Mouse (Mus musculus) T-helper 1 cell (primary cell): ENCODE measurements around the gene Ptp4a2.

Source experiments
- in situ Hi-C: fragments of 300-600 bp; cut with MboI, MseI; formaldehyde crosslinking; loops from one replicate; pipeline ENCODE4 v1.15.1; 2025; ENCODE audit warnings: high pct_unique_total_duplicates

The Ptp4a2 gene

DNA sequence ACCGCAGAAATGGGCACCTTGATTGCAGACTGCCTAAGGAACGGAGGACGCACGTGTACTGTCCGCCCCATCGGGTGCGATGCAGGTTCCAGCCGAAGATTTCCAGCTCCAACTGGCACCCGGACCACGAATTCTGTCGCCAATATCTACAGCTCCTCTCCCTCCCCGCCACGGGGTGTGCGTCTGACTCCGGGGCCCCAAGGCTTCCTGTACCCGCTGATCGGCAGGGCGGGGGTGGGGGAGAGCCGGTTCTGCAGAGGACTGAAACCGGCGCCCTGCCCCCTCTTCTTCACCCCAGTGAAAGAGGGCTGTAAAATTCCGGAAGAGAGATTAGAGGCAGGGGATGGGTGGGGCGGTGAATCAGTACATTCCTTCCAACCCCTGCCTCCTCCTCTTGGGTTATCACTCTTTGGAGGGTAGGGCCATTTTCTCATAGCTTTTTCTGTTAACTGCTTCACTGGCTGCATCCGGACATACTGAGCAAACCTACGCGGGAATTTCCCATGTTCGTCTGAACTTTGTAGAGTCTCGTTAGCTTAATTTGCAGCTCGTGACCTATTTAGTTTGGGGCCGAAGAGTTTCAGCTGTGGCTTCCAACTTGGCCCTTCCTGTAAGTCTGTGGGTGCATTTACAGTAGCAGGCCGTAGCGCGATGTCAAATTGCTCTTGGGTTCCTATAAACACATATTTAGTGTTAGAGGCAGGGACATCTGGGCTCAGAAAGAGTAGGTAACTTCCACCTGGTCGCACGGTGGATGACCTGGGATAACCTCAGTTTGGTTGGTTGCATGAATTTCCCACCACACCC, at the start of gene Ptp4a2:
Gene Ptp4a2 (plus strand): TSS at position 422 of the 807 bp plus-strand sequence.
- in situ Hi-C loops = loop anchor here (10.0 kb wide), 1 partner anchor 246 kb away; no protein-coding TSS in a partner anchor

DNA sequence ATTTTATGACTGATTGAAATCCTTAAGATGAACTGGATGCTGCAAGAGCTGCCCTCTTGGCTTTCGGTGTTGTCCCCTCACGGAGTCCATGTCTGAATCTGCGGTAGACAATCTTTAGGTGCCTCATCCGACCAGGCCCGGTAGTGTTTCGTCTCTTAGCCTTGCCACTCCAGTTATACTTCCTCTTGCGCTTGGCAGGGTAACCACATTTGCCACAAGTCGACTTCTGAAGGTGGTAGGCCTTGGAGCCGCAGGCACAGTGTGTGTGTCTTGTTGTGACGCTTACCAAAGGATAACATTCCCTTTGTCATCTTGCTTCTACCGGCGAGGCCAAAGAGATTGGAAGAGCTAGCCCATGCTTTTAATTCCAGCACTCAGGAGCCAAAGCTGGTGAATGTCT, 49.4 kb upstream of the Ptp4a2 start:
- in situ Hi-C loops = loop anchor here (25.0 kb wide), 1 partner anchor 1151 kb away; the partner anchor contains the start of gene Laptm5

DNA sequence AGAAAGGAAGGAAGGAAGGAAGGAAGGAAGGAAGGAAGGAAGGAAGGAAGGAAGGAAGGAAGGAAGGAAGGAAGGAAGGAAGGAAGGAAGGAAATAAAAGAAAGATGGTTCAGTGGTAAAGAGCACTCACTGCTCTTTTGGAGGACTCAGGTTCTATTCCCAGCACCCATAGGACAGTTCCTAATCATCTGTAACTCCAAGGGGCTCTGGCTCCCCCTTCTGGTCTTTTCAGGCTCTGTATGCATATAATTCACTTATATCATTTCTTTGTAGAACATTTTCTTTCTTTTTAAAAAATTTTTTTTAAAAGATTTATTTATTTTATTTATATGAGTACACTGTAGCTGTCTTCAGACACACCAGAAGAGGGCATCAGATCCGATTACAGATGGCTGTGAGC, 48.5 kb upstream of the Ptp4a2 start:
- in situ Hi-C loops = loop anchor here (25.0 kb wide), 1 partner anchor 1150 kb away; the partner anchor contains the start of gene Laptm5

DNA sequence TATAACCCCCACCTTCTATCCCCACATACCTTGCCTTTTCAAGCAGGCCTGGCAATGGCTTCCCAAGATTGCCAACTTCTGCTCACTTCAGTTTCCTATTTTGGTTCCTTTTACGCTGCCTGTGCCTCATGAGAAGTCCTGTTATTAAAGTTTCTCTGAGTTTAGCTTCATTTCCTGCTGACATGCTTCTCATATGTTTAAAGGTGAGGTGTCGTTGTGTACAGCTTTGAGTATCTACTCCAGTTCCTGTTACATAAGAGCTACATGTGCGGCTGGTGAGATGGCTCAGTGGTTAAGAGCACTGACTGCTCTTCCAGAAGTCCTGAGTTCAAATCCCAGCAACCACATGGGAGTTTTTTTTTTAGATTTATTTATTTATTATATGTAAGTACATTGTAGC, 45.7 kb upstream of the Ptp4a2 start:
- in situ Hi-C loops = loop anchor here (25.0 kb wide), 1 partner anchor 1147 kb away; the partner anchor contains the start of gene Laptm5

DNA sequence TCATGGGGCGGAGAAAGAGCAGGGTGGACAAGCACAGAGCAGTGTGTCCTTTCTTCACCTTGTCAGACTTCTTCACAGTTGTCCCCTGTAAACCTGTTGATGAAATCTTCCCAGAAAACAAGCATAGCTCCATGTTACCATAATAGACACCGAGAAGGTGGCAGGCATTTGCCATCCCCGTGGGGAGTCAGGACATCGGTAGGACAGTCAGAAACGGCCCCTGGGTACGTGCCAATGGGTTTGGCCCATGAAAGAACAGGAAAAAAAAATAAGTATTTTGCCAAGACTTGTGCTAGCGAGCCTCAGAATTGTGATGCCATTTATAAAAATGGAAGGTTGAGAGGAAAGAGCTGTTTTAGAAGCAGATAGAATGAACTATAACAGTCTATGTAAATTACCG, 43.2 kb upstream of the Ptp4a2 start:
- in situ Hi-C loops = loop anchor here (25.0 kb wide), 1 partner anchor 1145 kb away; the partner anchor contains the start of gene Laptm5

DNA sequence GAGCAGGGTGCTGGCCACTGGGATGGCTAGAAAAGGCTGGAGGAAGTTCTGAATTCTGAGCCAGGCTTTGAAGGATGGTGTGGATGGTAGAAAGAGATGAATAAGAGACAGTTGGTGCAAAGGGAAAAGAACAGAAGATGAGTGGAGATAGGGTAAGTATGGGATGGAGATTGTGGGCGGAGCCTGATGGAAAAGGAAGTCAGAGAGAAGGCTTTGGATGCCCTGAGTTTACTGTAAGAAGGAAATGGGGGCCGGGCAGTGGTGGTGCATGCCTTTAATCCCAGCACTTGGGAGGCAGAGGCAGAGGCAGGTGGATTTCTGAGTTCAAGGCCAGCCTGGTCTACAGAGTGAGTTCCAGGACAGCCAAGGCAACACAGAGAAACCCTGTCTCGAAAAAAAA, 42.3 kb upstream of the Ptp4a2 start:
- in situ Hi-C loops = loop anchor here (25.0 kb wide), 1 partner anchor 1144 kb away; the partner anchor contains the start of gene Laptm5

DNA sequence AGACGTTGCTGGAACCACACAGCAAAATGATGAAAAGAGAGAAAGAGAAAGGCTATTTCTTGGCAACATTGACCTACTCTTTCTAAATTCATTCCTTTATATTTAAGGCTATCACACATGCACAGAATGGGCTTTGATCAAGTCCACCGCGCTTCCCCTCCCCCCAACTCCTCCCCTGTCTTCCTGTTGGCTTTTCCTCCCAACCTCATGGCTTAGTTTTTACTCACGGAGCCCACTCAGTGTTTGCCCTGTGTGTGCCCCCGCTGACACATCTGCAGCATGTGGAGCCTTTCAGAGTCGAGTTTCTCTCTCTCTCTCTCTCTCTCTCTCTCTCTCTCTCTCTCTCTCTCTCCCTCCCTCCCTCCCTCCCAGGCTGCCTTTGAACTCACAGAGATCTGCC, 40.4 kb upstream of the Ptp4a2 start:
- in situ Hi-C loops = loop anchor here (10.0 to 25.0 kb wide), 3 partner anchors 66 to 1142 kb away; partner anchors contain the start of gene Laptm5

DNA sequence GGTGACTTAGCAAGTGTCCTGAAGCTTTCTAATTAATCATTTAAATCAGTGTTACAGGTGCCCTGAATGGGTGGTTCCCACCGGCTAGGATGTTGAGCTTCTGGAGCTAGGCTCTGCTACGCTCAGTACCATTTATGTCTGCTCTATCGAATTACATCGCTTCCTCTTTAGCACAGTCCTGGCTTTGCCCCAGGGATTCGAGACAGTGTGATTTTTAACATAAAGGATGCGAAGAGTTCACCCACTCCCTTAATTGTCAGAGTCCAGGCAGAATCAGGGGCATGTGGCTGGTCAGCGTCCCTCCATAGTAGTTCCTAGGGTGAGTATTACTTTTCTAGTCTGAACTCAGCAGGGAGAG, 39.7 kb upstream of the Ptp4a2 start:
- in situ Hi-C loops = loop anchor here (10.0 to 25.0 kb wide), 3 partner anchors 66 to 1141 kb away; partner anchors contain the start of gene Laptm5

DNA sequence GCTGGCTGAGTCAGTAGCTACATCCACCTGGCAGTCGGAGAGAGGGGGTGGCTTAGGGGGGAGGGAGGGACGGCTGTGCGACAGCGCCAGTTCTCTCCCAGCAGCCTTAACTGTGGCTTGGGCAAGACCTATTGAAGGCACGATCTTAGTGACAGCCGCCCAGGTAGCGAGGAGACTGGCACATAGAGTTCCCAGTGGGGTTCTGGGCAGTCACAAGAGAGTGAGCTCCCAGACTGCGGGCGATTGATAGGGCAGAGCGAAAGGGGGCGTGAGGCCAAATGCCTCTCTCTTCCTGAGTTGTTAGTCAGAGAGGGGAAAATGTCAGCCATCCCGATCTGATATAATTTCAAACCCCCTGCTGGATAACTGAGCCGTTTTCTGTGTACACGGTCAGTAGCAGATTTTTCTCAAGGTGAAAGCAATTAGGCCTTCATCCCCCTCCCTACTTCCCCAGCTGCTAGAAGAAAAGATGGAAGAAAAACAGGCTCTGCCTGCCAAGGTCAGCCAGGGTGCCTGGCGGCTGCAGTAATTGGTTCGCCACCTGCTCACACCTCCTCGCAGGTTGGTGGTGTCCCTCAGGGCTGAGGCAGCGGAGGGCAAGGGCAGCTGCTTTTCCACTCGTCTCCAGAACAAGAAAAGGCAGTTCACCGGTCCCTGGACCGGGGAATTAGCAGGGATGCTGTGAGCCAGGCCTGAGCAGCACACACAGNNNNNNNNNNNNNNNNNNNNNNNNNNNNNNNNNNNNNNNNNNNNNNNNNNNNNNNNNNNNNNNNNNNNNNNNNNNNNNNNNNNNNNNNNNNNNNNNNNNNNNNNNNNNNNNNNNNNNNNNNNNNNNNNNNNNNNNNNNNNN, 39.1 kb upstream of the Ptp4a2 start:
- in situ Hi-C loops = loop anchor here (10.0 to 25.0 kb wide), 3 partner anchors 67 to 1140 kb away; partner anchors contain the start of gene Laptm5

DNA sequence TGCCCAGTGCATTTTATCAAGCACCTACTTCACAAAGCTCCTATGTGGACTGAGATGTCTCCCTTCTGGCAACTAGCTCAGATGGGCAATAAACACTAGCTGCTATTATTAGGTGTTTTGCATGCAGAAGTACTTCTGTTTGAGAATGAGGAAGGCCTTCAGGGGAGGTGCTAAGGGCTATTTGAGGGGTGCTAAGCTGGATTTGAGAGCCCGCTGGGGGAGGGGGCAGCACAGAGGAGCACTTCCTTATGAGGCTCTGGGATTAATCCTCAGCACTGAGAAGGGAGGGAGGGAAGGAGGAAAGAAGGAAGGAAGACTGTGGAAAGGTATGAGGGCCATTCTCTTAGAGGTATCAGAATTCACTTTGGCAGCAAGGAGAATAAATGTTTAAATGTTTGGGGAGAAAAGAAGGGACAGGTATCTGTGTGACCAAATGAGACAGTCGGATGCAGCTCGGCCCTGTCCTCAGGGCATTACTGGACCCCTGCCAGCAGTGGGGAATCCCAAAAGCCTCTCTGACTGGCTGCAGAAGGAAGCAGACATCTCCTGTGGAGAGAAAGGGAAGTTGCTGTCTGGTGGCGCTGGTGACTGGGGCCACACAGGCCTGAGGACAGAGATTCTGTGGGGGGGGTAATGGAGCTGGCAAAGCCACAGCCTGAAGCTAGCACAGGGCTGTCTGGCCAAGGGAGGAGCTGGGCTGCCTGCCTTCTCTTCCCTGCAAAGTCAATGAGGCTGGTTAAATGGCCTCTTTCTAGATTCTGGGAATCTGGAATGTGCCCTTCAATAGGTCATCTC, 28.9 kb upstream of the Ptp4a2 start:
- in situ Hi-C loops = loop anchor here (5.0 to 10.0 kb wide), 2 partner anchors 73 to 140 kb away; no protein-coding TSS in a partner anchor

DNA sequence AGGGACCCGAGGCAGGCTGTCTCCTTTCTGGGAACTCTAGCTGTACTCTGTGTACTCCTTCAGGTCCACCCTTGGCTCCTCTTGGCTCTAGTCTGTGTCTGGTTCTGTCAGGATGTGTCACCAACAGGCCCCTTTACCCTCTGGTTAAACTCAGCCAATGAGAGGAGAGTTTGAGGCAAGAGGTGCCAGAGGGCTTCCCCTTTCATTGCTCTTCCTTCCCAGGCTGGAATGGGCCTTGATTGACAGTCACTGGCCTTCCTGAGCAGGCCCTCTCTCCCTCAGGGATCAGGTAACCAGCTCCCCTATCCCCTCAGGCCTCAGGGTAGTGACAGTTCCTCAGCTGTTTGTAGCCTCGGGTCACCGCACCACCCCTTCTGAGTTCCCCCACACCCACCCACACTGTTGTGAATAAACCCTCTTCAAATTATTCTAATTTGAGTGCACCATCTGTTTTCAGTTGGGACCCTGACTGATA, 28.1 kb upstream of the Ptp4a2 start:
- in situ Hi-C loops = loop anchor here (5.0 to 10.0 kb wide), 2 partner anchors 72 to 139 kb away; no protein-coding TSS in a partner anchor

DNA sequence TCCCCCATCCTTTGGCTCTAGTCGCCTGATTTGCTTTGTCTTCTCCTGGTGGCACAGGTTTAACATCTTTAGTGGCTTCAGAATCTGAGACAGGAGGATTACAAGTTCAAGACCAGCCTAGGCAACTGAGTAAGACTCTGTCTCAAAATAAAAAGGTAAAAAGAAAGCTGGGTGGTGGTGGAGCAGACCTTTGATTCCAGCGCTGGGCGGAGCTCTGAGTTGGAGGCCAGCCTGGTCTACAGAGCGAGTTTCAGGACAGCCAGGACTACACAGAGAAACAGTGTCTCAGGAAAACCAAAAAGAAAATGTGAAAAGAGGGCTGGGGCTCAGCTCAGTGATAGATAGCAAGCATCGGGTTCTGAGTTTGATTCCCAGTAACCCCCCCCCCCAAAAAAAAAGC, 27.5 kb upstream of the Ptp4a2 start:
- in situ Hi-C loops = loop anchor here (5.0 to 10.0 kb wide), 2 partner anchors 71 to 139 kb away; no protein-coding TSS in a partner anchor

DNA sequence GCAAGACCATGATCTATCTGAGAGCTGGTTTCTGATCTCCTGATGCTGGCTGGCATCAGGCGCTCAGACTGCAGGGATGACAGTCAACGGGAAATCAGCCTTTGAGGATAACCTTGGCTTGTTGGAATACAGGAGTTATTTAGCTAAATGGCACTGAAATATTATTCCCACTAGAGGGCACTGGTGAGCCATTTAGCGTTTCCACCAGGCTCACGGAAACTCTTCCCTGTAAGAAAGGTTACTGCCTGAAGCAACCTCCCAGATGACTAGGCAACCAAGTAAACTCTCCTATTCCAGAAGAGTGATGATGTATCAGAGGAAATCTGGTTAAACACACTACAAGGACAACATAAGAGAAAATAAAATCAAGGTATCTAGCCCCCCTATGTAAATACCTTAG, 25.8 kb upstream of the Ptp4a2 start:
- in situ Hi-C loops = loop anchor here (10.0 kb wide), 1 partner anchor 70 kb away; no protein-coding TSS in a partner anchor

DNA sequence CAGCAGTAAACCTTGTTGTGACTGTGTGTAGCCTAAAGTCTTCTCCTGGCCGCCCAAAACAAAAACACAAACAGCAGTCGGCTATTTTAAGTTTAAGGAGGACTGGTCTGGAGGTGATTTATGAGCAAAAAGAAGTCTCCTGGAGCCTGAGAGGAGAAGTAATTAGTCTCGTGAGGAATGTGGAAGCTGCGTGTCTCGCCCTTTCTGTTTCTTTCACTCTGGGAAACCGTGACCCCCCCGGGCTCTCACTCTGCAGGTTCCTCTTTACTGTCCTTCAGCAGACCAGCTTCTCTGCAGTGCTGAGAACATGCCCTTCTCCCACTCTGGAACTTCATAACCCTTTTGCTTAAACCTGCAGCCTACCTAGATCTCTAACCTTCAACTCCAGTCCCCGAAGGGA, 22.3 kb upstream of the Ptp4a2 start:
- in situ Hi-C loops = loop anchor here (10.0 kb wide), 1 partner anchor 66 kb away; no protein-coding TSS in a partner anchor

DNA sequence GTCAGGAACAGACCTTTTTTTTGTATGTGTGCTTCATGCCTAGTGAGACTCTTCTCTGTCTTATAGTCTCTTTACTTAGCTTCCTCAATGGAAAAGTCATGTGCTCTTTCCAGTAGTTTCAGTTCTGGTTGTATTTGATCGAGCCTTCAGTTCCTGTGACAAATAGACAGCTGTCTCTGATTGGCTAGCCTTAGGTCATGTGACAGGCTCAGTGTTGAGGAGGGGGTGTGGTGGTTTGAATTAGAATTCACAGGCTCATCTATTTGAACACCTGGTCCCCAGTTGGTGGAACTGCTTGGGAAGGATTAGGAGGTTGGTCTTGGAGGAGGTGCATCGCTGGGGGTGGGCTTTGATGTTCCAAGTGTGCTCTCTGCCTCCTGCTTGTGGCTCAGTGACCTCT, 21.4 kb upstream of the Ptp4a2 start:
- in situ Hi-C loops = loop anchor here (5.0 to 10.0 kb wide), 2 partner anchors 38 to 65 kb away; no protein-coding TSS in a partner anchor

DNA sequence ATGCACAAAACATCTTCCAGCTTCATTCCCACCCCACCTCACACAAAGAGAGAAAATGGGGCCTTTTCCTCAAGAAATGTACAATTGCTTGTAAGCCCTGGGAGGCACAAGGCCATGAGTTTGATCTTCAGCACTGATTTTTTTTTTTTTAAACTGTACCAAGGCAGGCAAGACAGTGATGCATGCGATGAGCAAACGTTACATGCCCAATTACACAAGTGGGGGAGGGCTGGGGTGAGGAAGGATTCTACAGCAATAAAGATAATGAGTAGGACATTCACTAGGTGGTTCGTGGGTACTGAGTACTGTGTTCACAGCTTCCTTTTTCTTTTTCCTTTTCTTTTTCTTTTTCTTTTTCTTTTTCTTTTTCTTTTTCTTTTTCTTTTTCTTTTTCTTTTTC, 20.5 kb upstream of the Ptp4a2 start:
- in situ Hi-C loops = loop anchor here (5.0 kb wide), 1 partner anchor 37 kb away; no protein-coding TSS in a partner anchor

DNA sequence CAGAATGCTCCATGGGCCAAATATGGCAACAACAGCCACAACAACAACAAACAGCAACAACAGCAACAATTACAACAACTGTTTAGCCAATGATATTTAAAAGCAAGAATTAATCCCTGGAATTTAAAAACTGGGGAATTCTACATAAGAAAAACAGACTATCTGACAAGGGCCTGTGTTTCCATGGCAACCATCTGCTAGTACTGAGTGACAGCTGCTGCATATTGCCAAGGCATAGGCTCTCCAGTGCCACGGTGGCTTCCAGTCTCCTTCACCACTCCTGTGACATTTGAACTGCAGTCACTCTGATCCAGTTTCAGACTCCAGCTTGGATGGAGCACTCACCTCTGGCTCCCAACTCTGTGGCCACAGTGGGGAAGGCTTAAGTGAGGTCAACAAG, 19.6 kb upstream of the Ptp4a2 start:
- in situ Hi-C loops = loop anchor here (5.0 kb wide), 1 partner anchor 36 kb away; no protein-coding TSS in a partner anchor

DNA sequence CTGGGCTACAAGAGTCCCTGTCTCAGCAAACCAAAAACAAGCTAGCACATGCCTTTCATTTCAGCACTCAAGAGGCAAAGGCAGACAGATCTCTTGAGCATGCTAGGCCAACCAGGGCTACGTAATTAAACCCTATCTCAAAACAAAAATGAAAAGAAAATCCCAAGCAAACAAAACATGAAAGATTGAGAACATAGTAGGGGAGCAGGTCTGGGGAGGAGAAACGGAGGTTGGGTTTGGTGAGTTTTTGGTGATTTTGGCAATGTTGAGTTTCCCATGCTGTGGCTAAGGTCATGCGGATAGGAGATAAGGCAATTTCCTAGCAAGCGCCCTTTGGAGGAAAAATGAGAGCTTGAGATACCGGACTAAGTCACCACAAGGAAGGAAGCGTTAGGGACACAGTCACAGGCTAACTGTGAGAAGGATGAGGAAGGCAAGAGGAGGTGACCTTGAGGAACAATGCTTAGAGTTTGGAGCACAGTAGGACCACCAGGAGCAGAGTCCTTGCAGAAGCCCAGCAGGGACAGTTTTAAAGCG, 18.3 kb upstream of the Ptp4a2 start:
- in situ Hi-C loops = loop anchor here (5.0 kb wide), 1 partner anchor 35 kb away; no protein-coding TSS in a partner anchor

DNA sequence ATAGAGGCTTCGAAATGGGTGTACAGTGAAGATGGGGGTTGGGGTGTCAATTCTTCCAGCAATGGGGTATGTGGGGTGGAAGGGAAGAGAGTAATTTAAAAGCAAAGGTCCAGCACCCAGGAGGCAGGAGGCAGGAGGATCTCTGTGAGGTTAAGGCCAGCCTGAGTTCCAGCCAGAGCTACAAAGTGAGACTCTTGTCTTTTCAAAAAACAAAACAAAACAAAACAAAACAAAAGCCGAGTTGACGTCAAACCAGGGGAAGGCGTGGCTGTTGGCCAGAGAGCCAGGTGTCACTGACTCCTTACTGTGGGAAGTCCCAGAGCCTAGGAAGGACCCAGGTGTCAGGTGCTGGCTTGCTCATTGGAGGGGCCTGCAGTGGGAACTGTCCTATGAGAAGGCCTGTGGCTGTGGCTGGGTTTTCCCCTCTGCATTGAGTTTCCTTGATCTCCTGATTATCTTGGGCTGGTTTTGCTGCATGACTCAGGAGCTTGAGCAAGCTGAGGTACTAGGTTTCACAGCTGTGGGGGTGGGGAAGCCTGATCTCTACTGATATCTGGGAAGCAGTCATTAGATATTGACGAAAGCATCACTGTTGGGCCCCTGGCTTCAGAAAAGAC, 17.2 kb upstream of the Ptp4a2 start:
- in situ Hi-C loops = loop anchor here (5.0 kb wide), 1 partner anchor 33 kb away; no protein-coding TSS in a partner anchor
